Mouse (Mus musculus) inflammation-experienced regulatory T-cells, adult 6 months (primary cell): Measurements from ENCODE around the gene Mpzl2. TPM values are rescaled to one million over a fixed set of nuclear protein-coding genes. Genes with fewer than 3 reads are reported as not detected.
"Not testable (repeated sequence)": the region's sequence is repeated elsewhere in the genome, so short reads cannot be mapped to it uniquely, and the experiment has no call there.

ENCODE experiments used
- ATAC-seq: one replicate; pipeline ENCODE4 v1.8.0; 2017
- polyA plus RNA-seq, 3 experiments: library from polyadenylated mRNA; unstranded; fragments of 100-300 nt; shearing (Covaris generic); gene quantifications; one replicate each; pipeline ENCODE4 v1.2.1; 2017

Gene Mpzl2
- polyA plus RNA-seq, 3 experiments from 2014 or later, result not detected

- not testable (repeated sequence) for ATAC-seq
These were observed 1.8 kb upstream of the Mpzl2 start for GRCm38 (mm10) chr9:45037803-45038202.

- no peak for ATAC-seq
These were observed 657 bp downstream of the Mpzl2 start for GRCm38 (mm10) chr9:45040066-45040845.

- ATAC-seq, result no peak
These were observed 1.7 kb downstream of the Mpzl2 start for GRCm38 (mm10) chr9:45041131-45041838.

- no peak for ATAC-seq
These were observed 2.6 kb downstream of the Mpzl2 start for GRCm38 (mm10) chr9:45042056-45042720.

GRCm38 (mm10) chr9:45042947-45043346 lies 3.3 kb downstream of the Mpzl2 start:
- no peak for ATAC-seq

- no peak for ATAC-seq
These were observed 7.4 kb downstream of the Mpzl2 start for GRCm38 (mm10) chr9:45046973-45047372.

GRCm38 (mm10) chr9:45048511-45048910 lies 8.9 kb downstream of the Mpzl2 start:
- peak; percentile 70 for ATAC-seq

GRCm38 (mm10) chr9:45049731-45050130 lies 10.1 kb downstream of the Mpzl2 start:
- ATAC-seq, result no peak

GRCm38 (mm10) chr9:45050301-45050700 lies 10.7 kb downstream of the Mpzl2 start:
- ATAC-seq, result no peak

- ATAC-seq, result peak; percentile 74
These were observed 15.6 kb downstream of the Mpzl2 start, which contains the start of gene Mpzl3 for GRCm38 (mm10) chr9:45055082-45055713. Mpzl3 (plus strand) TSS chr9:45055186.

- ATAC-seq, result peak; percentile 30
These were observed 18.8 kb downstream of the Mpzl2 start for GRCm38 (mm10) chr9:45058304-45058940.

GRCm38 (mm10) chr9:45060151-45060550 lies 20.6 kb downstream of the Mpzl2 start:
- ATAC-seq, result no peak

- ATAC-seq, result peak; percentile 73
These were observed 23.1 kb downstream of the Mpzl2 start for GRCm38 (mm10) chr9:45062677-45063076.

- ATAC-seq, result no peak
These were observed 24.8 kb downstream of the Mpzl2 start for GRCm38 (mm10) chr9:45064421-45064820.

GRCm38 (mm10) chr9:45066735-45067134 lies 27.1 kb downstream of the Mpzl2 start:
- no peak for ATAC-seq

- ATAC-seq, result no peak
These were observed 32.2 kb downstream of the Mpzl2 start for GRCm38 (mm10) chr9:45071800-45072199.

- ATAC-seq, result no peak
These were observed 38.3 kb downstream of the Mpzl2 start for GRCm38 (mm10) chr9:45077859-45078258.

GRCm38 (mm10) chr9:45079011-45079410 lies 39.4 kb downstream of the Mpzl2 start, which contains the start of gene Jaml:
Jaml (plus strand) TSS chr9:45079183.
- ATAC-seq, result peak; percentile 48

- peak; percentile 87 for ATAC-seq
These were observed 43.5 kb downstream of the Mpzl2 start for GRCm38 (mm10) chr9:45083132-45083531.

- ATAC-seq, result no peak
These were observed 45.0 kb downstream of the Mpzl2 start for GRCm38 (mm10) chr9:45084556-45084955.

GRCm38 (mm10) chr9:45085741-45086690 lies 46.4 kb downstream of the Mpzl2 start:
- no peak for ATAC-seq
